Mouse (Mus musculus) limb, embryonic 11.5 days (tissue): Measurements from ENCODE around the gene Olfr1090. TPM values are rescaled to one million over a fixed set of nuclear protein-coding genes. Genes with fewer than 3 reads are reported as not detected.

ENCODE experiments used
- ATAC-seq: fragments of 200-750 bp; cut with Nextera tagmentation; 2 replicates; pipeline ENCODE4 v1.8.0; 2017; ENCODE audit warnings: low read depth; ENCODE audit not compliant: insufficient number of reproducible peaks, low FRiP score, low TSS enrichment
- DNase-seq: peaks from one replicate; pipeline ENCODE4 v3.0.0-alpha.2; 2015; ENCODE audit warnings: low spot score
- H3K27ac ChIP-seq: fragments of 300-500 bp; sonication (generic); replicated peaks from 2 replicates; pipeline ENCODE4 v1.5.1; 2014; ENCODE audit warnings: low read depth, mild to moderate bottlenecking, low read length
- H3K27me3 ChIP-seq: fragments of 300-500 bp; sonication (generic); 2 replicates; pipeline ENCODE4 v1.6.1; 2014; ENCODE audit warnings: mild to moderate bottlenecking, low read length, mixed read lengths; ENCODE audit not compliant: control insufficient read depth, insufficient read depth
- H3K36me3 ChIP-seq: fragments of 300-500 bp; sonication (generic); 2 replicates; pipeline ENCODE4 v1.6.1; 2014; ENCODE audit warnings: mild to moderate bottlenecking, low read length, moderate library complexity, mixed read lengths; ENCODE audit not compliant: control insufficient read depth, insufficient read depth
- H3K4me1 ChIP-seq: fragments of 300-500 bp; sonication (generic); 2 replicates; pipeline ENCODE4 v1.6.1; 2014; ENCODE audit warnings: low read length, mixed read lengths; ENCODE audit not compliant: control insufficient read depth, insufficient read depth
- H3K4me2 ChIP-seq: fragments of 300-500 bp; sonication (generic); 2 replicates; pipeline ENCODE4 v1.6.1; 2014; ENCODE audit warnings: low read depth, mild to moderate bottlenecking, moderate library complexity; ENCODE audit not compliant: severe bottlenecking
- H3K4me3 ChIP-seq: fragments of 300-500 bp; sonication (generic); 2 replicates; pipeline ENCODE4 v1.5.1; 2014; ENCODE audit warnings: low read depth, low read length
- H3K9ac ChIP-seq: fragments of 300-500 bp; sonication (generic); 2 replicates; pipeline ENCODE4 v1.6.1; 2014; ENCODE audit warnings: mild to moderate bottlenecking, low read length
- H3K9me3 ChIP-seq: fragments of 300-500 bp; sonication (generic); 2 replicates; pipeline ENCODE4 v1.6.1; 2016; ENCODE audit warnings: low read length; ENCODE audit not compliant: control insufficient read depth
- WGBS: fragments of 180-500 bp; shearing (Covaris S2); extraction: QIAGEN DNeasy Blood & Tissue Kit; methylation state at CpG from one replicate; pipeline ENCODE4 v1.1.7; 2014; 5-methylcytosine and 5-hydroxymethylcytosine counted together
- polyA plus RNA-seq: library from polyadenylated mRNA; unstranded; fragments of >200 nt; fragmentation: Nextera tagmentation; extraction: Ambion mirVana; gene quantifications from 2 replicates; pipeline ENCODE4 v1.2.1, GENCODE M21; 2014

Olfr1090 gene
- not detected in 2 replicates for polyA plus RNA-seq

DNA sequence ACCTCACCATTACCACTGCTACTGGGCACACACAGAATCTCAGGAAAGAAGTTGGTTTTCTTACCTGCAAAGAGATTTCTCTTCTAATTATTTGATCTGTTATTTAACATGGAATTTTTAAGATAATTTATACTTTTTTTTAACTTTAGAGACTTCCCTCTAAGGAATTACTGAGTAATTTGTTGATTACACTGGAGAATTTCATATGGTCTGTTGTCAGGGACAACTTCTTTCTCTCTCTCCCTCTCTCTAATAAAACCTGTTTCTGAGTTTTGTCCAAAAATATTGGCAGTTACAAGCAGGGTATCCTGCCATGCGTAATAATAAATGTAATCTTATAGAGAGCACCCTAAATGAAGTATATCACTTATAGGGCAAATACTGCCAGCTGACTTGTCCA is at the start of gene Olfr1090:
Gene Olfr1090, minus strand, starts transcription at position 101 of the 400 bp plus-strand sequence.
- Histone ChIP-seq H3K9ac (no peak within 1 kb of the TSS), H3K36me3 (no peaks in the 10 kb centered on the region), H3K4me2 (no peak within 1 kb of the TSS), H3K27me3 (no peaks in the 10 kb centered on the region), H3K4me3 (no peak within 1 kb of the TSS), H3K4me1 (no peaks in the 10 kb centered on the region), H3K9me3 (no peaks in the 10 kb centered on the region), H3K27ac (no peak within 1 kb of the TSS)
- WGBS: 89% methylated on average over 1 of the region's 1 CpGs
- no peak for DNase-seq
- ATAC-seq: no peak

- H3K27me3 ChIP-seq: no peaks in the 10 kb centered on the region
- no peak within 1 kb of the TSS for H3K9ac ChIP-seq
- ATAC-seq (no peak), DNase-seq (no peak)
- H3K27ac ChIP-seq: no peak within 1 kb of the TSS
- no peaks in the 10 kb centered on the region for H3K9me3 ChIP-seq
- no peak within 1 kb of the TSS for H3K4me3 ChIP-seq
- no peak within 1 kb of the TSS for H3K4me2 ChIP-seq
- H3K36me3 ChIP-seq: no peaks in the 10 kb centered on the region
- 87% methylated on average over 2 of the region's 2 CpGs for WGBS
- no peaks in the 10 kb centered on the region for H3K4me1 ChIP-seq
Measured at GRCm38 (mm10) chr2:86782179-86782578, 23.4 kb upstream of the Olfr1090 start, which contains the start of gene Olfr1093. Gene Olfr1093, plus strand, starts transcription at chr2:86782479.

DNA sequence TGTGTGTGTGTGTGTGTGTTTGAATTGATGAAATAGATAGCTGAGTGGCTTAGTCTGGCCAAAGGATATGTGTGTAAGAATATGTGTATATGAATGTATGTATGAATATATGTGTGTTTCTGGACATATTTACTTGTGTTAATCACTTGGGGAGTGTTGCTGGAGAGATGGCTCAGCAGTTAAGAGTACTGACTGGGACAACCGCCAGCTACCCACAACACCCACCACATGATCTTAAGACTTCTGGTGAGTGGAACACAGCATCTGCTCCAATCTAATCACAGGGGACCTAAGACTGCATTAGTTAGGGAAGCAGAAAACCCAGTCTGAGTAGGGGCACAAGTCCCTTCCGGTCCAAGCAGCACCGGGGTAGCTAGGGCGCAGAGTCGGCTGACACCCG is 2.3 kb upstream of the Olfr1090 start:
- WGBS: 96% methylated on average over 6 of the region's 6 CpGs
- no peaks in the 10 kb centered on the region for H3K27me3 ChIP-seq
- no peak overlapping the region for H3K27ac ChIP-seq
- H3K4me2 ChIP-seq: no peak overlapping the region
- H3K4me1 ChIP-seq: no peaks in the 10 kb centered on the region
- H3K4me3 ChIP-seq: no peak overlapping the region
- ATAC-seq (no peak), DNase-seq (no peak)
- H3K36me3 ChIP-seq: no peaks in the 10 kb centered on the region
- no peaks in the 10 kb centered on the region for H3K9me3 ChIP-seq
- H3K9ac ChIP-seq: no peak overlapping the region

- no peak within 1 kb of the TSS for H3K27ac ChIP-seq
- ATAC-seq (no peak), DNase-seq (no peak)
- no peak within 1 kb of the TSS for H3K4me2 ChIP-seq
- no peak within 1 kb of the TSS for H3K4me3 ChIP-seq
- no peaks in the 10 kb centered on the region for H3K36me3 ChIP-seq
- no peaks in the 10 kb centered on the region for H3K4me1 ChIP-seq
- H3K9ac ChIP-seq: no peak within 1 kb of the TSS
- H3K9me3 ChIP-seq: no peaks in the 10 kb centered on the region
- H3K27me3 ChIP-seq: no peaks in the 10 kb centered on the region
Measured at GRCm38 (mm10) chr2:86733601-86734000, 25.2 kb downstream of the Olfr1090 start, which contains the start of gene Olfr1089. Gene Olfr1089, minus strand, starts transcription at chr2:86733701.

Other genes starting within 250 kb of the Olfr1090 start
- gene Olfr1079, start 216.5 kb downstream of the Olfr1090 start, polyA plus RNA-seq: not detected in 2 replicates
- gene Olfr1080, start 200.8 kb downstream of the Olfr1090 start, polyA plus RNA-seq: not detected in 2 replicates
- not detected in 2 replicates for gene Olfr1082, start 160.0 kb downstream of the Olfr1090 start, polyA plus RNA-seq
- gene Olfr1084, start 119.3 kb downstream of the Olfr1090 start, polyA plus RNA-seq: not detected in 2 replicates
- gene Olfr1085, start 97.0 kb downstream of the Olfr1090 start, polyA plus RNA-seq: not detected in 2 replicates
- not detected in 2 replicates for gene Olfr1086, start 78.9 kb downstream of the Olfr1090 start, polyA plus RNA-seq
- not detected in 2 replicates for gene Olfr1087, start 60.6 kb downstream of the Olfr1090 start, polyA plus RNA-seq
- gene Olfr1089, start 25.3 kb downstream of the Olfr1090 start, polyA plus RNA-seq: not detected in 2 replicates
- not detected in 2 replicates for gene Olfr1093, start 23.5 kb upstream of the Olfr1090 start, polyA plus RNA-seq
- not detected in 2 replicates for gene Olfr141, start 51.0 kb upstream of the Olfr1090 start, polyA plus RNA-seq
- gene Olfr1094, start 65.7 kb upstream of the Olfr1090 start, polyA plus RNA-seq: not detected in 2 replicates
- gene Olfr1095, start 92.7 kb upstream of the Olfr1090 start, polyA plus RNA-seq: not detected in 2 replicates
- not detected in 2 replicates for gene Gm13723, start 115.8 kb upstream of the Olfr1090 start, polyA plus RNA-seq
- not detected in 2 replicates for gene Olfr1097, start 133.2 kb upstream of the Olfr1090 start, polyA plus RNA-seq
- gene Olfr1098, start 165.6 kb upstream of the Olfr1090 start, polyA plus RNA-seq: not detected in 2 replicates
- gene Olfr1099, start 201.7 kb upstream of the Olfr1090 start, polyA plus RNA-seq: not detected in 2 replicates
- gene Olfr1100, start 221.0 kb upstream of the Olfr1090 start, polyA plus RNA-seq: not detected in 2 replicates
- gene Olfr1101, start 232.2 kb upstream of the Olfr1090 start, polyA plus RNA-seq: not detected in 2 replicates
- not detected in 2 replicates for gene Olfr1102, start 239.4 kb upstream of the Olfr1090 start, polyA plus RNA-seq